8 mouse cellular contexts compared by ENCODE assay signal in the genomic region with DNA sequence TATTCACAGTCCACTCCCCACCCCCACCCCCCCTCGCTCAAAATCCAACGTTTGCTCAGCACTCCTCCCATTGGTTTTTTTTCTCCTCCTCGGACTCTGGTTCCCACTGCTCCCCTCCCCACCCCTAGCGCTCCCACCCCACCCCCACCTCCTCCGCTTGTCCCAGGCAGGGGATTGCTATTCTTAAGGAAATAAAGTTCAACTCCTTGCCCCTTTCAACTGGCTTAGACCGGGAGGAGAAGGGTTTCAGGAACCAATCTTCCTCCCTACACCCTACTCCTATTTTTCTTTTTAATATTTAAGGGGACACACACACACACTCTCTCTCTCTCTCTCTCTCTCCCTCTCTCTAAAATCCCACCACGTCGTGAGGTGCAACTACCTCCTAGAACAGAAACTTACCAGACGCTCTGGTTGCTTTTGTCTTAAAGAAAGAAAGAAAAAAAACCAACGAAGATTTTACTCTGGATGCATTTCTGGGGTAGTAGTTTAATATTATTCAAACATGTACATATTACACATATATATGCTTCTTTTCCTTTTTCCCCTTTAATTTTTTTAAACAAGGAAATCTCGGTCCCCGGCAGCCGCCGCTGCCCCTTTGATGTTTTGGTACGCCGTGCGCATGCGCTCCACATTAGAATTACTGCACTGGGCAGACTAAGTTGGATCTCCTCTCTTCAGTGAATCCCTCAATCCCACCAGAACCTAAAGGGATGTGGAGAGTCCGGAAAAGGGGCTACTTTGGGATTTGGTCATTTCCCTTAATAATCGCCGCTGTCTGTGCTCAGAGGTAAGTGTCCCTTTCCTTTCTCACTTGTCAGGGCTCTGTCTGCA. TPM values are rescaled to one million over a fixed set of nuclear protein-coding genes. Genes with fewer than 3 reads are reported as not detected.
A peak's percentile ranks its signal among the peaks of the same experiment; 100 is the strongest.
DNase-seq lines count a peak whose midpoint lies in the region; ATAC-seq lines count a peak whose summit lies in the region.

No protein-coding gene starts in this region.

- peak overlapping the region; percentile 46 for H3K9ac ChIP-seq in heart, embryonic 15.5 days

- 1% methylated on average over 21 of the region's 21 CpGs for WGBS in heart, embryonic 15.5 days

- no peaks in the 10 kb centered on the region for H3K27me3 ChIP-seq in heart, embryonic 15.5 days

- no peak for ATAC-seq in heart, embryonic 15.5 days (replicated peaks; ENCODE audit: insufficient number of reproducible peaks, insufficient read depth, low FRiP score, low read depth)
- ATAC-seq in monocyte, adult 5-6 weeks (replicated peaks; ENCODE audit: insufficient number of reproducible peaks, low FRiP score, low TSS enrichment, poor library complexity, severe bottlenecking): no peak

- H3K36me3 ChIP-seq in heart, embryonic 15.5 days: no peaks in the 10 kb centered on the region

- no peak overlapping the region for H3K27ac ChIP-seq in heart, embryonic 15.5 days

- DNase-seq in urinary bladder, postnatal 14 days (ENCODE audit: low spot score): peak; percentile 23
- no peak for DNase-seq in urinary bladder, postnatal 10 days (ENCODE audit: low spot score)
- DNase-seq in embryo, embryonic 11 days: peak; percentile 80
- peak; percentile 41 for DNase-seq in layer of hippocampus, adult 9-10 months (ENCODE audit: low spot score)
- DNase-seq in lung, postnatal 14 days: peak; percentile 9
- peak; percentile 1 for DNase-seq in skeletal muscle tissue, adult 2 months (ENCODE audit: low read depth, low spot score)

- peaks cover 2% of the 10 kb centered on the region; the same call in 1 of the 2 replicates for H3K4me1 ChIP-seq in heart, embryonic 15.5 days (replicated peaks)

- peak overlapping the region; percentile 91 for H3K4me2 ChIP-seq in heart, embryonic 15.5 days

- H3K4me3 ChIP-seq in heart, embryonic 15.5 days: peak overlapping the region; percentile 60

- no peaks in the 10 kb centered on the region for H3K9me3 ChIP-seq in heart, embryonic 15.5 days (replicated peaks)

RNA-seq across cellular contexts. Expression of gene Gabrb2, which starts 1.3 kb away (rescaled TPM):
- 0.74 TPM in 2 replicates for polyA plus RNA-seq in heart, embryonic 15.5 days (2015; fragmentation: Nextera tagmentation; extraction: Ambion mirVana)
- total RNA-seq in monocyte, adult 5-6 weeks (2017): not detected in 3 replicates
